Mouse (Mus musculus) neural tube, embryonic 11.5 days (tissue): ENCODE measurements around the gene Cd37. TPM values are rescaled to one million over a fixed set of nuclear protein-coding genes. Genes with fewer than 3 reads are reported as not detected.

Experiments
- ATAC-seq: fragments of 200-750 bp; cut with Nextera tagmentation; 2 replicates; pipeline ENCODE4 v1.8.0; 2017; ENCODE audit warnings: moderate number of reproducible peaks, mild to moderate bottlenecking, moderate TSS enrichment, moderate library complexity; ENCODE audit not compliant: insufficient read depth, low FRiP score, low TSS enrichment
- DNase-seq: peaks from one replicate; pipeline ENCODE4 v3.0.0-alpha.2; 2015; ENCODE audit warnings: low spot score
- H3K27ac ChIP-seq: fragments of 300-500 bp; sonication (generic); 2 replicates; pipeline ENCODE4 v1.5.1; 2014; ENCODE audit warnings: low read depth, mild to moderate bottlenecking, low read length
- H3K27me3 ChIP-seq: fragments of 300-500 bp; sonication (generic); 2 replicates; pipeline ENCODE4 v1.6.1; 2014; ENCODE audit warnings: mild to moderate bottlenecking, low read length, mixed read lengths; ENCODE audit not compliant: control insufficient read depth, insufficient read depth
- H3K36me3 ChIP-seq: fragments of 300-500 bp; sonication (generic); 2 replicates; pipeline ENCODE4 v1.6.1; 2014; ENCODE audit warnings: mild to moderate bottlenecking, low read length, moderate library complexity, mixed read lengths; ENCODE audit not compliant: control insufficient read depth, insufficient read depth
- H3K4me1 ChIP-seq: fragments of 300-500 bp; sonication (generic); 2 replicates; pipeline ENCODE4 v1.6.1; 2014; ENCODE audit warnings: low read length, mixed read lengths; ENCODE audit not compliant: control insufficient read depth, insufficient read depth
- H3K4me2 ChIP-seq: fragments of 300-500 bp; sonication (generic); 2 replicates; pipeline ENCODE4 v1.6.1; 2014; ENCODE audit warnings: low read depth, mild to moderate bottlenecking, moderate library complexity
- H3K4me3 ChIP-seq: fragments of 300-500 bp; sonication (generic); 2 replicates; pipeline ENCODE4 v1.5.1; 2014; ENCODE audit warnings: low read depth, low read length
- H3K9ac ChIP-seq: fragments of 300-500 bp; sonication (generic); 2 replicates; pipeline ENCODE4 v1.6.1; 2014; ENCODE audit warnings: mild to moderate bottlenecking, low read length
- H3K9me3 ChIP-seq: fragments of 300-500 bp; sonication (generic); 2 replicates; pipeline ENCODE4 v1.6.1; 2016; ENCODE audit warnings: low read length; ENCODE audit not compliant: control insufficient read depth
- WGBS: fragments of 180-500 bp; shearing (Covaris S2); extraction: QIAGEN DNeasy Blood & Tissue Kit; methylation state at CpG from one replicate; pipeline ENCODE4 v1.1.7; 2014; 5-methylcytosine and 5-hydroxymethylcytosine counted together
- polyA plus RNA-seq: library from polyadenylated mRNA; unstranded; fragments of >200 nt; fragmentation: Nextera tagmentation; extraction: Ambion mirVana; gene quantifications from 2 replicates; pipeline ENCODE4 v1.2.1, GENCODE M21; 2014

The Cd37 gene
- polyA plus RNA-seq, 1 experiment from 2014 or later, result 0.74 TPM

DNA sequence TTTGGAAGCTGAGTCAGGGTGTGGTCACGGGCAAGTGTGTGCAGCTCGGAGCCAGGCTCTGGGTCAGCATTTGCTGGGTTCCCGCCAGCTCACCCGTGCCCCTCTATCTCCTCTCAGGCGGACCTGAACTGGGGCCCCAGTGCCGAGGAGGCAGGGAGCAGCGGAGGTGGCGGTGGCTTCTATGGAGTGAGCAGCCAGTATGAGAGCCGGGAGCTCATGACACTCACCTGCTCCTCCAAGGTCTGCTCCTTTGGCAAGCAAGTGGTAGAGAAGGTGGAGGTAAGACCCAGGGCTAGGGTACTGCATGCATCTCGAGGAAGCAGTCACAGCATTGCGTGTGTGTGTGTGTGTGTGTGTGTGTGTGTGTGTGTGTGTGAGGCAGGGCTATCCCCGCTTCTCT, 7.7 kb downstream of the Cd37 start:
- H3K9me3 ChIP-seq, result no peaks in the 10 kb centered on the region
- H3K36me3 ChIP-seq, result peaks cover 32% of the 10 kb centered on the region
- peaks cover 16% of the 10 kb centered on the region for H3K4me1 ChIP-seq
- H3K4me2 ChIP-seq, result no peak overlapping the region
- no peak overlapping the region for H3K9ac ChIP-seq
- no peak overlapping the region for H3K4me3 ChIP-seq
- WGBS, result 93% methylated on average over 12 of the region's 12 CpGs
- no peak overlapping the region for H3K27ac ChIP-seq
- H3K27me3 ChIP-seq, result no peaks in the 10 kb centered on the region
- DNase-seq, result no peak
- ATAC-seq, result no peak

DNA sequence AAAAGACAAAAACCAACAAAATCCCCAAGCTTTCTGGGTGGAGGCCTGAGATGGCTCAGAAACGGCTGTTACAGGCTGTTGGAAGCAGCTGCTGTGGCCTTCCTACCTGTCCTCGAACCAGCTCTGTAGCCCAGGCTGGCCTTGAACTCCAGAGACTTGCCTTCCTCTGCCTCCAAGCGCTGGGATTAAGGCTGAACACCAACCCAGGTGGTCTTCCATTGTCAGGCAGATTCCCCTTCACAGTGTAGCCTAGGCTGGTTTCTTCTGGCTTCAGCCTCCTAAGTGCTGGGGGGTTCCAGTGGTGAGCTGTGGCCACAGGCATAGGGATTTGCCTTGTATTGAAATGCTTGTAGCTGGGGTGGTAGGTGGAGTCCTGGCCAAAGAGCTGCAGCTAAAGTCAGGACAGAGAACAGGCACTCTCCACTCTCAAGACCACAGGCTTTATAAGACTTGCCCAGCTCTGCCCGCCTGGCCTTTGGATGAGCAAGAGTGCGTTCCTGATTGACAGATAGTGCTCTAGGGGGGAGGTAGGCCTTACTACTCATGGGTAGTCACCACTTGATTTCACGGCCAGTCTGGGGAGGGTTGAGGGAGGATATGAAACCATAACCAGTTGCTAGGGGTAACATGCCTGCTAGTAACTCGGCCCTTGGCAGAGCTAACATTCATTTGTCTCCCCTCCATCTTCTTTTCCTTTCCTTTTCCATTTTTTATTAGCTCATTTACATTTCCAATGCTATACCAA, 9.3 kb downstream of the Cd37 start:
- DNase-seq, result no peak
- H3K4me1 ChIP-seq, result peaks cover 13% of the 10 kb centered on the region
- no peak for ATAC-seq
- no peak overlapping the region for H3K4me3 ChIP-seq
- 91% methylated on average over 7 of the region's 7 CpGs for WGBS
- H3K4me2 ChIP-seq, result no peak overlapping the region
- H3K9ac ChIP-seq, result no peak overlapping the region
- no peaks in the 10 kb centered on the region for H3K27me3 ChIP-seq
- H3K27ac ChIP-seq, result no peak overlapping the region
- H3K9me3 ChIP-seq, result no peaks in the 10 kb centered on the region
- H3K36me3 ChIP-seq, result peaks cover 40% of the 10 kb centered on the region

- Histone ChIP-seq H3K36me3 (peaks cover 40% of the 10 kb centered on the region), H3K27me3 (no peaks in the 10 kb centered on the region), H3K27ac (no peak overlapping the region), H3K4me1 (peaks cover 10% of the 10 kb centered on the region), H3K4me3 (no peak overlapping the region), H3K9ac (no peak overlapping the region), H3K4me2 (no peak overlapping the region), H3K9me3 (no peaks in the 10 kb centered on the region)
- DNase-seq (no peak), ATAC-seq (no peak)
- WGBS, result 94% methylated on average over 8 of the region's 8 CpGs
These were observed 9.9 kb downstream of the Cd37 start for GRCm38 (mm10) chr7:45229046-45229445.

DNA sequence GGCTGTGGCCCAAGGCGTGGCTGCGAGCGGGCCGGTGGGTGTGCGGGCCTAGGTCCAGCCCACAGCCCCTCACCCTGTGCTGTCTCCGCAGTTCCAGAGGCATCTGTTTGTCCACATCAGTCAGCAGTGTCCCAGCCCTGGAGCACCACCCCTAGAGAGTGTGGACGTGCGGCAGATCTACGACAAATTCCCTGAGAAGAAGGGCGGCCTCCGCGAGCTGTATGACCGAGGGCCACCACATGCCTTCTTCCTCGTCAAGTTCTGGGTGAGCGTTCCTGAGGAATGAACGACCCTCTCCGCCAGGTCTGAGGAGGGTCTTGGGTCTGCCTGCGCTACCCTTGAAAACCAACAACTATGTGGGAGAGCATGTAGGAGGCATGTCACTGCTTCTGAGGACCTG, 10.4 kb downstream of the Cd37 start:
- DNase-seq (no peak), ATAC-seq (no peak)
- Histone ChIP-seq H3K27me3 (no peaks in the 10 kb centered on the region), H3K27ac (no peak overlapping the region), H3K36me3 (peaks cover 43% of the 10 kb centered on the region), H3K9me3 (no peaks in the 10 kb centered on the region), H3K9ac (no peak overlapping the region), H3K4me3 (no peak overlapping the region), H3K4me2 (no peak overlapping the region), H3K4me1 (peaks cover 5% of the 10 kb centered on the region; the same call in 1 of the 2 replicates)
- 94% methylated on average over 18 of the region's 18 CpGs for WGBS

DNA sequence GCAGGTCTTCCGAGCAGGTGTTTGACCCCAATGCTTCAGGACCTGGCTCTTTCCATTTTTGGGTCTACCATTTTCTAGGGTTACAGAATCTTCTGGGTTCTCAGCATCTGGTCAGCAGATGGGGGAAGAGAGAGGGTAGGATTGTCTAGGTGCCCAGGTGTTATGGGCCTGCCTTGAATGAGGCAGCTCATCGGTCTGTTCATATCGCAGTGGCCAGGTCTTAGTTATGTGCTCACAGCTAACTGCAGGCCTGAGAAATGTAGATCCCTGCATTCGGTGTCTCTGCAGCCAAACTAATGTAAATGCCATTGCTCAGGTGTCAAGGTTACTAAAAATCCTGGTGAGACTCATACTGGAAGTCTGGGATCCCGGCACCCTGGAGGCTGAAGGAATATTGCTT, 12.5 kb downstream of the Cd37 start:
- H3K36me3 ChIP-seq, result peaks cover 38% of the 10 kb centered on the region

DNA sequence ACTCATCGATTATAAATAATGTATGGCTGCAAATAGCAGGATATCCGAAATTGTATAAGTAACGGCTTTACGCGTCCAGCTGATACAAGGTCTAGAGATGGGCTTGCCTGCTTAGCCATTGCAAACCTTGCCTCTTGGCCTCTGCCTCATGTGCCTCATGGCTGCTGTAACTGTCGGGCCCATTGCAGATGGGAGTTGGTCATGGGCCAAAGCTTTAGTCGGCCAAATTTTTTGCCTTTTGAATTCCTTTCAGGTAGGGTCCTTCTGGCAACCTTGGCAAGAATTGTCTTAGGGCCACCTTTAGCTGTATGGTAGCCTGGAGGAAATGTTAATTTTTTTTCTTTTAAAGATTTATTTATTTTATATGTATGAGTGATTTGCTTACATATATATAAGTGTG, 14.1 kb downstream of the Cd37 start:
- 93% methylated on average over 7 of the region's 7 CpGs for WGBS
- Histone ChIP-seq H3K4me2 (no peak overlapping the region), H3K9me3 (no peaks in the 10 kb centered on the region), H3K4me1 (no peaks in the 10 kb centered on the region), H3K4me3 (no peak overlapping the region), H3K36me3 (peaks cover 43% of the 10 kb centered on the region), H3K9ac (no peak overlapping the region), H3K27ac (no peak overlapping the region), H3K27me3 (no peaks in the 10 kb centered on the region)
- ATAC-seq, result no peak
- no peak for DNase-seq

More for the DNA sequence above, 12.5 kb downstream of the Cd37 start:
- no peak for DNase-seq
- H3K9me3 ChIP-seq, result no peaks in the 10 kb centered on the region
- H3K9ac ChIP-seq, result no peak overlapping the region
- H3K4me1 ChIP-seq, result no peaks in the 10 kb centered on the region
- WGBS, result 96% methylated on average over 5 of the region's 5 CpGs
- no peak overlapping the region for H3K27ac ChIP-seq
- no peak overlapping the region for H3K4me2 ChIP-seq
- no peak overlapping the region for H3K4me3 ChIP-seq
- ATAC-seq, result no peak
- H3K27me3 ChIP-seq, result no peaks in the 10 kb centered on the region

DNA sequence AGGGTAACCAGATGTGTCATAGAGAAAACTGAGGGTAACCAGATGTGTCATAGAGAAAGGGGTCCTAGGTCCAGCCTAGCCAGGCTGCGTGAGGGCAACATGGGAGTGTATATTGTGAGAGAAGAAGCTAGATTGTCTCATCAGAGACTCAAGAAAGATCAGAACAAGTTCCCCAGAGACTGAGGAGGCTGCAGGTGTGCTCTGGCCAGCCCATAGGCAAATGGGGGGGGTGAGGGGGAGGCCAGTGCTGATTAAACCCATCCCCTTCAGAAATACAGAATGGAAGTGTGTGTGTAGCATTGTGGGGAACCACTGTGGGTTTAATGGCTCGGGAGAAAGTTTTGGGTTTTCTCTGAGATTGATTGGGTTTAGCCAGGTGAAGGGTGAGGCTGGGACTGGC, 17.2 kb downstream of the Cd37 start:
- Histone ChIP-seq H3K27ac (no peak overlapping the region), H3K27me3 (no peaks in the 10 kb centered on the region), H3K4me1 (peaks cover 13% of the 10 kb centered on the region), H3K4me3 (no peak overlapping the region), H3K4me2 (no peak overlapping the region), H3K9me3 (no peaks in the 10 kb centered on the region), H3K36me3 (peaks cover 35% of the 10 kb centered on the region), H3K9ac (no peak overlapping the region)
- WGBS, result 84% methylated on average over 2 of the region's 2 CpGs
- DNase-seq (no peak), ATAC-seq (no peak)

DNA sequence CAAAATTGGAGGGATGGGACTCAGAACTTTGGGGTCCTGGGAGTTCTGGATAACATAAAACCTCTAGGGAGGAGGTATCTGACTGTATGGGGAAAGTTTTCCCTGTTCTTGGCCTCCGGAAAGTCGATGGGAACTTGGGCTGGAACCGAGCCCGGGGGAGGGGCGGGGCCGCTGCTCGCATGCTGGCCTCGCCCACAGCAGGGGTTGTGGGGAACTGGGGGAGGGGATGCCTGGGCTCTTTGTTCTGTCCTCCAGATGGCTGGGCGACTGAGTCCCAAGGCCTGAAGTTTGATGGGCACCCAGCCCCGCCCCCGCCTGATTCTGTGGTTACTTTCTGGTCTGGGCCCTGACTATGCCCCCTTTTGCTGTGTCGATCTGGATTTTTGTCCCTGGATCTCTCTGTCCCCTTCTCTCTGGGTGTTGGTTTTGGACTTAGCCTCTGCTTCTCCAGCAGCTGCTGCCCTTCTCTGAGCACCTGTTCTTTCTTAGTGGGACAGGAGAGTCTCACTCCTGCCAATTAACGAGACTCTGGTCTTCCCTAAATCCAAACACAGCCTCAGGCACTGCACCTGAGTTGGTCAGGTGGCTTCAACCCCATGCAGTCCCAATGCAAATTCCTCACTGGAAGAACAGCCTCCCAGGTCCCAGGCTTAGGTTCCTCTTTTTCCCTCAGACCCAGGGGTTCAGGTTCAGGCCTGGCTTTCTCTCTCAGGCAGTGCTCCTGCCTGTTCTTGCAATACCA, 22.3 kb downstream of the Cd37 start:
- H3K27ac ChIP-seq, result peak overlapping the region; percentile 92
- peaks cover 13% of the 10 kb centered on the region for H3K4me1 ChIP-seq
- DNase-seq (peak; percentile 94), ATAC-seq (peak; percentile 82)
- 0% methylated on average over 13 of the region's 13 CpGs for WGBS
- peaks cover 9% of the 10 kb centered on the region for H3K27me3 ChIP-seq
- H3K36me3 ChIP-seq, result peaks cover 17% of the 10 kb centered on the region
- H3K9ac ChIP-seq, result peak overlapping the region; percentile 85
- no peaks in the 10 kb centered on the region for H3K9me3 ChIP-seq
- peak overlapping the region; percentile 62 for H3K4me3 ChIP-seq
- peak overlapping the region; percentile 79 for H3K4me2 ChIP-seq
